Mouse (Mus musculus): ENCODE data around the gene Kmt2c.

DNA sequence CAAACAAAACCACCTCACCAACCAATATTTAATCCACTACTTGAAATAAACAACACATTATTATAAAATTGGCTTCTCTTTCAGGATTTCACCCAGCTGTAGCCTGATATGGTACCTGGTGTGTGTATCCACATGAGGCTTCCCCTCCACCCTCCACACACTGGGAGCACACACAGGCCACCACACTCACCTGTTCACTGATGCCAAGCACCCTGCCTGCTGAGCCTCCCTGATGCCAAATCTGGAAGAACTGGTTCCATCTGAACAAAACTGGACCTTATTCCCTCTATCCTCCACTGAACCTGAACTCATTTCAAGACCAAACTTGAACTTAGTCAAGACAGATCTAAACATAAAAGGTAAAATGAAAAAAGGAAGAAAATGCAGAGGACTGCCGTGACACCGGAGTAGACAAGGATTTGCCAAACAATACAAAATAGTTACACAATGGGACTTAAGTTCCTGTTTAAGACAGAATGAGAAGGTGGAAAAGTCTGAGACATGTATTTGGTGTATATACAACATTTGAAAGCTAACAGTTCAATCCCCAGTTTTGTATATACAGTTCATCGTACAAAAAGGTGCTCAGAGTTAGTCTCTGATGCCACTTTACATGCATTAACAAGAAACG lies 230.2 kb downstream of the Kmt2c start:
- TF ChIP-seq CTCF (IDR thresholded peaks at IDR 0.05; ENCODE audit: borderline replicate concordance, insufficient read depth, low read depth, low read length) = no peak
- TF ChIP-seq POLR2A (IDR thresholded peaks at IDR 0.05; ENCODE audit: borderline replicate concordance, insufficient read depth, low read length) = no peak

Measured in cerebellum, adult 2 months (tissue).